Mouse (Mus musculus) adrenal gland, postnatal 14 days (tissue): ENCODE data around the gene Fa2h. TPM values are rescaled to one million over a fixed set of nuclear protein-coding genes. Genes with fewer than 3 reads are reported as not detected.

Experiments used
- DNase-seq: peaks from one replicate; pipeline ENCODE4 v3.0.0; 2021; ENCODE audit warnings: mixed read lengths
- total RNA-seq: library from RNA; stranded (reverse); gene quantifications from 2 replicates; pipeline ENCODE4 v1.2.3, GENCODE M21; 2021

Gene Fa2h
- total RNA-seq, 1 experiment from 2014 or later = 3.0 TPM

GRCm38 (mm10) chr8:111299821-111300568 lies 93.6 kb downstream of the Fa2h start, which contains the start of gene Rfwd3:
TSS of gene Rfwd3 (minus strand) at chr8:111300222.
- peak; percentile 97 for DNase-seq

GRCm38 (mm10) chr8:111299363-111299820 lies 94.2 kb downstream of the Fa2h start:
- DNase-seq = peak; percentile 68

GRCm38 (mm10) chr8:111298011-111298410 lies 95.6 kb downstream of the Fa2h start:
- DNase-seq = no peak

Other genes starting within 250 kb of the Fa2h start
- gene Glg1, start 134.6 kb downstream of the Fa2h start, total RNA-seq = 95.5 and 98.6 TPM in 2 replicates
- 46.5 and 49.0 TPM in 2 replicates for gene Rfwd3, start 93.6 kb downstream of the Fa2h start, total RNA-seq
- 14.0 and 19.1 TPM in 2 replicates for gene Mlkl, start 55.6 kb downstream of the Fa2h start, total RNA-seq
- 12.0 and 15.4 TPM in 2 replicates for gene Wdr59, start 128.3 kb upstream of the Fa2h start, total RNA-seq
- gene Znrf1, start 142.3 kb upstream of the Fa2h start, total RNA-seq = 44.3 and 47.7 TPM in 2 replicates
- gene Ldhd, start 236.6 kb upstream of the Fa2h start, total RNA-seq = 36.5 and 38.2 TPM in 2 replicates
- 9.2 and 11.2 TPM in 2 replicates for gene Zfp1, start 249.6 kb upstream of the Fa2h start, total RNA-seq